Mouse (Mus musculus) G1E (cell line): ENCODE results near the gene Wscd1.

Source experiments
- CTCF ChIP-seq: IDR thresholded peaks from 2 replicates; pipeline ENCODE4 v1.5.1; 2012; ENCODE audit warnings: low read depth, low read length, inconsistent platforms, mixed read lengths
- GATA1 ChIP-seq: IDR thresholded peaks from 2 replicates; pipeline ENCODE4 v1.6.1; 2012; ENCODE audit warnings: borderline replicate concordance, low read length, inconsistent platforms, mixed read lengths
- TAL1 ChIP-seq: conservative IDR thresholded peaks from 2 replicates; pipeline ENCODE4 v1.6.1; 2012; ENCODE audit warnings: low read depth, low read length, inconsistent platforms, mixed read lengths

GRCm38 (mm10) chr11:71772802-71773201 is 23.1 kb downstream of the Wscd1 start:
- TF ChIP-seq TAL1 (no peak), GATA1 (no peak), CTCF (no peak)
